Mouse (Mus musculus): ENCODE measurements around the gene Rab11fip3. TPM values are rescaled to one million over a fixed set of nuclear protein-coding genes. Genes with fewer than 3 reads are reported as not detected.

The Rab11fip3 gene
- polyA plus RNA-seq, 1 experiment, result 4.0 TPM

DNA sequence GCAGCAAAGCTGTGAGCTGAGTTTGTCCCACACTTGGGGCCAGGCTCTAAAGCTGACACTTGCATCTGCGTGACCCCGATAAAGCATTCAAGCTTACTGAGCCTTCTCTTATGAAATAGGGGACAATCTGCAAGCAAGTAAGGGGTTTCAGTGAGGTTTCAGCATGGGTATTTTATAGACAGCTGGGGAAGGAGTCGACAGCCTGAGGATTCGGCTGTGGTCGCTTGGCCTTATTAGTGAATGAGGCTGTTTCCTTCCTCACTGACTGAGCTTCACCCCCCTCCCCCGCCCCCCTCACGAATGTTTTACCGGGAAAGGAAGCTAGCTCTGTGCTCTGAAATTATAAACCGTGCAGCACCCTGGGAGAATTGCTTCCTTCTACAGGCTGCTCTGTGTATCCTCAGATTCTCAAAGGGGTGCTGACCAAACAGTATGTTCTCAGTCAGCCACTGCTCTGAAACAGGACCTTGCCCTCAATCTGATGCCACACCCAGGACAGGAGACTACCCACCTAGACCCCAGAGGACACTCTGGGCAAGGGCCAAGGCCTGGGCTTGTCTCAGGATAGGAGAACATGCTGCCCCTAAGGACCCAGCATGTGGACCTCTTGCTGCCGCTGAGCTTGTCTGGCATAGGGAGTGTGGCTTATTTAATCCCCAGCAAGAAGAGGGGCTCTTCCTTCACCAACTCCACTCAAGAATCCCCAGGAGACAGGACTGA is 63.5 kb downstream of the Rab11fip3 start:
- Histone ChIP-seq H3K9me3 (peaks cover 6% of the 10 kb centered on the region), H3K27me3 (replicated peaks) (peaks cover 86% of the 10 kb centered on the region), H3K4me3 (replicated peaks) (peak overlapping the region; percentile 71), H3K4me1 (peaks cover 68% of the 10 kb centered on the region), H3K36me3 (replicated peaks; ENCODE audit: low read length) (peaks cover 3% of the 10 kb centered on the region)
- no peak for TF ChIP-seq GATA1 (IDR thresholded peaks at IDR 0.05; ENCODE audit: borderline replicate concordance, low read length)
- no peak for TF ChIP-seq FLI1 (IDR thresholded peaks at IDR 0.05; ENCODE audit: low read length)

DNA sequence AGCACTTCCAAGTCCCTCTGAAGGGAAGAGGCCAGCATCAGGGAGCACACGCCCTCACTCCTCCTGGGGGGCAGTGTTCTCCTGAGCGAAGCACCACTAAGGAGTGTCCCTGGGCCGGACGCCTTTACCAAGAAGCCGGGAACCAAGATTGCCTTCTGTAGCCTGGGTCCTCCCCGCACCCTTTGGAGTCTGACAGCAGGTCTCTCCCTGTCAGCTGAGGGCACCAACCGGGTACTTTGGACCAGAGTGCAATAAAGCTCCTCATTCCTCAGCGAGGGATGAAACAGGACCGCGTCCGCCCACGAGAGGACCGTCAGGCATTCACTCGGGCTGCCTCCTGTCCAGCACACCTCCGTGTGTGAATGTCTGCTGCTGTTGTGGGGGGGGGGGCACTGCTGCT is 64.6 kb downstream of the Rab11fip3 start:
- Histone ChIP-seq H3K9me3 (peaks cover 6% of the 10 kb centered on the region), H3K4me1 (peaks cover 67% of the 10 kb centered on the region), H3K36me3 (replicated peaks; ENCODE audit: low read length) (peaks cover 3% of the 10 kb centered on the region), H3K4me3 (replicated peaks) (peak overlapping the region; percentile 11), H3K27me3 (replicated peaks) (peaks cover 80% of the 10 kb centered on the region)
- no peak for TF ChIP-seq GATA1 (IDR thresholded peaks at IDR 0.05; ENCODE audit: borderline replicate concordance, low read length)
- no peak for TF ChIP-seq FLI1 (IDR thresholded peaks at IDR 0.05; ENCODE audit: low read length)

DNA sequence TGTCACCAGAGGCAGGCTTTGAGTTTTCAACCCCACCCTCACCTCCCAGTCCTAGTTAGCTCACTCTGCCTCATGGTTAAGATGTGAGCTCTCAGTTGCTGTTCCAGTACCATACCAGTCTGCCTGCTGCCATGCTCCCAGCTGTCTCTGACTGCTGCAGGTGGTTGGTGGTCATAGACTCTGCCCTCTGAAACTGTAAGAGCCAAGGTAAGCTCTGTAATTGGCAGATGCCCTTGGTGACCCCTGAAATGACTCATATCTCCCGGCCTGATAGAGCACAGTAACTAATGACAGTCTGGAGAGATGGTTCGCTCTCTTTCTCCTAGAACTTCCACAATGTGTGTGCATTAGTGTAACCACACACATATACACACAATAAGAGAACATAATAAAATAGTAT is 65.5 kb downstream of the Rab11fip3 start:
- TF ChIP-seq FLI1 (IDR thresholded peaks at IDR 0.05; ENCODE audit: low read length), result no peak
- no peak for TF ChIP-seq GATA1 (IDR thresholded peaks at IDR 0.05; ENCODE audit: borderline replicate concordance, low read length)
- H3K36me3 ChIP-seq (replicated peaks; ENCODE audit: low read length), result peaks cover 3% of the 10 kb centered on the region
- no peak overlapping the region for H3K4me3 ChIP-seq (replicated peaks)
- peaks cover 59% of the 10 kb centered on the region for H3K4me1 ChIP-seq
- peaks cover 6% of the 10 kb centered on the region for H3K9me3 ChIP-seq
- peaks cover 75% of the 10 kb centered on the region for H3K27me3 ChIP-seq (replicated peaks)

DNA sequence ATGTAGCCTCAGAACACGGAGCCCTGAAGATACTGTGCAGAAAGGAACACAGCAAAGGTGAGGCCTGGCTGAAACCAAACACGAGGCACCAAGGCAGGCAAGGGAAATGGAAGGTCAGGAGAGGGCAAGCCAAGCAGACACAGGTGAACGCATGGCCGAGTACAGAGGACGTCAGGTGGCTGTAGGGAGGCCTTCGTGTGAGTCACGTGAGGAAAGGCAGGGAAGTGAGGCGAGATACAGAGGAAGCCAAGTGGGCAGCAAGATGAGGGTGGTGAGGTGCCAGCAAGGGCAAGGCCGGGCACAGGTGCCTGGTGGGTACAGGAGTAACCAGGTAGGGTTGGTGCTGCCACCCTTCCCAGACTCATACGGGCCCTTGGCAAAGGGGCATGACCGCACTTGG is 70.9 kb downstream of the Rab11fip3 start:
- Histone ChIP-seq H3K27me3 (replicated peaks) (peaks cover 60% of the 10 kb centered on the region), H3K36me3 (replicated peaks; ENCODE audit: low read length) (no peaks in the 10 kb centered on the region), H3K4me3 (replicated peaks) (no peak overlapping the region), H3K4me1 (peaks cover 30% of the 10 kb centered on the region), H3K9me3 (0 out of 2 replicates have a peak, but pooled peaks cover under 1% of the 10 kb centered on the region)
- no peak for TF ChIP-seq FLI1 (IDR thresholded peaks at IDR 0.05; ENCODE audit: low read length)
- TF ChIP-seq GATA1 (IDR thresholded peaks at IDR 0.05; ENCODE audit: borderline replicate concordance, low read length), result no peak

DNA sequence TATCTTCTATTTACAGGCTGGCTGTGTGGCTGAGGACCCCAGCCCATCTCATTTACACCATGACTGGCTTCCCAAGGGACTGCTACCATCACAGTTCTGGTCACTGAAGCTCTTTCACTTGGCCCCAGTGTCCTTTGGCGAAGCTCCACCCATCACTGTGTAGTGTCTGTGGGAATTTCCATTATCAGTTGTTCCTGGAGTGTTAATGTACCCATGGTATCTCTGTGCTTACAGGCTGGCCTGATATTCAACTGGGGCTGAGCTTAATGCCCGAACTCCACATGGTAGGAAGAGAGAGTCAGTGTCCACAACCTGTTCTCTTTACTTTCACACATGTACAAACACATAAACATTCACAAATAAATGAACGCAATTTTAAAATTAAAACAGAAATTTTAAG is 75.9 kb downstream of the Rab11fip3 start:
- no peaks in the 10 kb centered on the region for H3K9me3 ChIP-seq
- no peak for TF ChIP-seq FLI1 (IDR thresholded peaks at IDR 0.05; ENCODE audit: low read length)
- H3K4me1 ChIP-seq, result peaks cover 57% of the 10 kb centered on the region
- peaks cover 40% of the 10 kb centered on the region for H3K27me3 ChIP-seq (replicated peaks)
- no peak overlapping the region for H3K4me3 ChIP-seq (replicated peaks)
- H3K36me3 ChIP-seq (replicated peaks; ENCODE audit: low read length), result peaks cover 19% of the 10 kb centered on the region

DNA sequence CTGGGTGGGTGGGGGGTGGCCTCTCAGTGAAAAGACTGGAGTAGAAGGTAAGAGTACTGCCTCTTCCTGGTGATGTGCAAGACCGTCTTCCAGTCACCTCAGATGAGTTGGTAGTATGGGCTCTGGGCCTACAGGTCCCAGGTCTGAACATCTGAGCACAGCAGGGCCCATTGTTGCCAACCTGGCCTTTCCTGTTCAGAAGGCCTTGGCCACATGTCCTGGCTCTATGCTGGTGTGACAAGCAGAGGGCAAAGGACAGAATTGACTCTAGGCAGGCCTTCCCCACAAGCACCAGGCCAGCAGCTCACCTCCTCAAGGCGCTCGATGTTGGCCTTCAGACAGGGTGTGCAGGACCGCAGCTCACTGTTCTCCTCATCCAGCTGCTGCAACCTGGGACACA is 77.1 kb downstream of the Rab11fip3 start:
- Histone ChIP-seq H3K27me3 (replicated peaks) (peaks cover 29% of the 10 kb centered on the region), H3K4me3 (replicated peaks) (no peak overlapping the region), H3K9me3 (no peaks in the 10 kb centered on the region), H3K36me3 (replicated peaks; ENCODE audit: low read length) (peaks cover 19% of the 10 kb centered on the region), H3K4me1 (peaks cover 54% of the 10 kb centered on the region)
- TF ChIP-seq FLI1 (IDR thresholded peaks at IDR 0.05; ENCODE audit: low read length) (no peak), GATA1 (IDR thresholded peaks at IDR 0.05; ENCODE audit: borderline replicate concordance, low read length) (no peak)

DNA sequence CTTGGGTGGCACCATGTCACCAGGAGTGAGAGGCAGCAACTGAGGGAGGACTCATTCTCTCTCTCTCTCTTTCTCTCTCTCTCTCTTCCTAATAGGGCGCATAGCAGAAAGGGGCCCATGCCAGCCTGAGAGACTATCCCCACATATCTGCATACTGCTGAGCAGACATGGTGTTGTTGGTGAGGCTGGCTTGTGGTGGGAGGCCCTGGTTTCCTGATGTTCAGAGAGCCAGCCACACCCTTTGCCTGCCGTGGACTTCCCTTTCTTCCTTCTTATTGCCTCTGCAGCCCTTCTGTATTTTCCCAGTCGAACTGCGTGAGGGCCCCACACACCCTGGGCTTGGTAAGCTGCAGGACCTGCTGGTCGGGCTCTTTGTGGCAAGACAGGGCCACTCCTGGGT is 79.0 kb downstream of the Rab11fip3 start:
- H3K27me3 ChIP-seq (replicated peaks), result peaks cover 22% of the 10 kb centered on the region
- peak overlapping the region; percentile 21 for H3K4me3 ChIP-seq (replicated peaks)
- TF ChIP-seq GATA1 (IDR thresholded peaks at IDR 0.05; ENCODE audit: borderline replicate concordance, low read length) (no peak), FLI1 (IDR thresholded peaks at IDR 0.05; ENCODE audit: low read length) (no peak)
- peaks cover 59% of the 10 kb centered on the region for H3K4me1 ChIP-seq
- no peaks in the 10 kb centered on the region for H3K9me3 ChIP-seq
- peaks cover 19% of the 10 kb centered on the region for H3K36me3 ChIP-seq (replicated peaks; ENCODE audit: low read length)

DNA sequence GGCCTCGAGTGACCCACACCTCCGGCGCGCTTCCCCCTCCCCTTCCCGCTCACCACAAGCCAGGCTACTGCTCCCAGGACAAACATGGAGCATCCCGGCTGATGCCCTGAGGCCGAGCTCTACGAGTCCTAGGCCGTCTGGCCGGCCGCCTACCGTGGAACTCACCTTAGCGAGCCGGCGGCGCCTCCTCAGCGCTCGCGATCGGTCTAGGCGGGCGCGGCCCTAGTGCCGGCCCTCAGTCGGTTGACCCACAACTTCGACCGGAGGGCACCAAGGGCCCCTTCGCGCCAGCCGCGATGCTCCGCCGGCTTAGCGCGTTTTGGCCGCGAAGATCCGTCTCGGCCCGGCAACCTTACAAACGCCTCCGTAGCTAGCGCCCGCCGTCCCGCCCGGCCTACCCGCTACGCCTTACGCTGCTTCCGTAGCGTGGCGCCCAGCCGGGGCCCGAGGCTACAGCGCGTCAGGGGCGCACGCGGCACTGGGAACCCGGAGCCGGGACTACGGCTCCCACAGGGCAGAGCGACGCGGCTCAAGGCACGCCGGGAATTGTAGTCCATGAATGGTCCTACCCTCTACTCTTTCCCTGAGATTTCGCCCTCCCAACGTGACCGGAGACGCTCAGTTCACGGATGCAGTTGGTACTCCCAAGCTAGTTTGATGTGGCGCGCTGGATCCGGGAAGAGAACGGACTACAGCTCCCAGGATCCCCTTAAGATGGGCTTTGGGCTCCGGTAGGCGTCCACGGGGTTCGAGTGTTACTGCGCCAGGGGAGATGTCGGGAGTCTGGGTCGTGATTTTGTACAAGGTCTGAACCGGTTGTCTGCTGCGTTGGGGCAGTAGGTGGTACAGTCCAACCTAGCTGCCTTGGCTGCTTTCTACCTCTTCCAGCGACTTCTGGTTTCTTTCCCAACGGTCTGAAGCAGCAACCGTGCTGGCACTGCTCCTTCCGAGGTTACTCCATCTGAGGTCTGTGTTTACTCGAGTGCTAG is 83.8 kb downstream of the Rab11fip3 start, which contains the start of gene Capn15:
Capn15 (minus strand) TSS at position 491 of the 989 bp plus-strand sequence.
- peaks cover 5% of the 10 kb centered on the region for H3K36me3 ChIP-seq (replicated peaks; ENCODE audit: low read length)
- H3K9me3 ChIP-seq, result no peaks in the 10 kb centered on the region
- H3K4me3 ChIP-seq (replicated peaks), result peak within 1 kb of the TSS; percentile 97
- TF ChIP-seq FLI1 (IDR thresholded peaks at IDR 0.05; ENCODE audit: low read length) (no peak), GATA1 (IDR thresholded peaks at IDR 0.05; ENCODE audit: borderline replicate concordance, low read length) (no peak)
- H3K27me3 ChIP-seq (replicated peaks), result peaks cover 17% of the 10 kb centered on the region
- peaks cover 62% of the 10 kb centered on the region for H3K4me1 ChIP-seq

DNA sequence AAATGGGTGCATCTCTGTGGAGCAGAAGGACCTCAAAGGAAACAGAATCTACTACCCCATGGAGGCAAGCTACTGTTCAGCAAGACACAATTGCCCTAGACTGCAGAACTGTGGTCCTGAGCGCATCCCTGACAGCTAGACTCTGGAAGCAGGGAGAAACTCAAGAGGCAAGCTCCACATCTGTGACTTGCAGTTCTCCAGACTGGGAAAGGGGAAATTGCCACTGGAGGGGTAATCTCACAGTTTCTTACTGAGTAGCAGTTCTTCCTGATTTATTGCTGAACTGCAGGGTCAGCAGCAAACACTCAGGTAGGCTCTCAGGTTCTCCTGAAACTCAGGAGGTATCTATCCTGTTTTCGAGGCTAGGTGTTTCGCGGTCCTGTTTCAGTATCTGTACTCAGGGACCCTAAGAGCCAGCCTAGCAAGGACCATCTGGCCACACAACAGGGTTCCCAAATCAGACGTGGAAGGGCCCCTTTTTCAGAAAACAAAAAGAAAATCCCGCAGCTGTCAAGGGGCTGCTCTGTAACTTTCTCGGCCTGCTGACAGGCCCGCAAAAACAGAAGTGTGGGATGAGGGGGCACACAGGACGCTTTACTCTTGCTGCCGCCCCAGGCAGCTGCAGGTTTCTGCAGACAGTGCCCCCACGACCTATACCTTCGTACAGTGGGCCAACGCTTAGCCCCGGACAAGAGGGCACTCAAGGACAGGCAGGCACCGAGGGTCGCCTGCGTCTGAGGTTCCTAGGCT is 84.6 kb downstream of the Rab11fip3 start:
- peaks cover 4% of the 10 kb centered on the region for H3K36me3 ChIP-seq (replicated peaks; ENCODE audit: low read length)
- H3K4me1 ChIP-seq, result peaks cover 62% of the 10 kb centered on the region
- no peak for TF ChIP-seq FLI1 (IDR thresholded peaks at IDR 0.05; ENCODE audit: low read length)
- no peak for TF ChIP-seq GATA1 (IDR thresholded peaks at IDR 0.05; ENCODE audit: borderline replicate concordance, low read length)
- peaks cover 17% of the 10 kb centered on the region for H3K27me3 ChIP-seq (replicated peaks)
- H3K4me3 ChIP-seq (replicated peaks), result peak overlapping the region; percentile 97
- no peaks in the 10 kb centered on the region for H3K9me3 ChIP-seq
